Mouse (Mus musculus) G1E (cell line): ENCODE results near the gene Taf1c.

Experiments
- CTCF ChIP-seq: IDR thresholded peaks from 2 replicates; pipeline ENCODE4 v1.5.1; 2012; ENCODE audit warnings: low read depth, low read length, inconsistent platforms, mixed read lengths
- POLR2AphosphoS5 ChIP-seq: IDR thresholded peaks from 2 replicates; pipeline ENCODE4 v1.6.1; 2012; ENCODE audit warnings: low read depth, low read length, inconsistent platforms; ENCODE audit not compliant: insufficient replicate concordance
- TAL1 ChIP-seq: conservative IDR thresholded peaks from 2 replicates; pipeline ENCODE4 v1.6.1; 2012; ENCODE audit warnings: low read depth, low read length, inconsistent platforms, mixed read lengths

DNA sequence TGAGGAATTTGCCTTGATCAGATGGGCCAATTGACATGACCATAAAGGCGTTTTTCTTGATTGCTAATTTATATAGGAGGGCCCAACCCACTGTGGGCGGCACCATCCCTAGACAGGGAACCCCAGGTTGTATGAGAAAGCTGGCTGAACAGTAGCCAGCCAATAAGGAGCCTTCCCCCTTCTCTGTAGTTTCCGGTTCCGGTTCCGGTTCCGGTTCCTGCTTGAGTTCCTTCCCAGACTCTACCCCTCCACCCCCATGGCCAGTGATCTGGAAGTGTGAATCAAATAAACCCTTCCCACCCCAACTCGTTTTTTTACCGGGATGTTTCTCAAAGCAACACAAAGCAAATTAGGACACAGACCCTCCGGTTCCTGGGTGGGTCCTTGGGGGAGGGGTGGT, 27.2 kb upstream of the Taf1c start:
- TF ChIP-seq CTCF (no peak), TAL1 (no peak), POLR2AphosphoS5 (no peak)
